Mouse (Mus musculus): ENCODE measurements around the gene Swap70.

The Swap70 gene

DNA sequence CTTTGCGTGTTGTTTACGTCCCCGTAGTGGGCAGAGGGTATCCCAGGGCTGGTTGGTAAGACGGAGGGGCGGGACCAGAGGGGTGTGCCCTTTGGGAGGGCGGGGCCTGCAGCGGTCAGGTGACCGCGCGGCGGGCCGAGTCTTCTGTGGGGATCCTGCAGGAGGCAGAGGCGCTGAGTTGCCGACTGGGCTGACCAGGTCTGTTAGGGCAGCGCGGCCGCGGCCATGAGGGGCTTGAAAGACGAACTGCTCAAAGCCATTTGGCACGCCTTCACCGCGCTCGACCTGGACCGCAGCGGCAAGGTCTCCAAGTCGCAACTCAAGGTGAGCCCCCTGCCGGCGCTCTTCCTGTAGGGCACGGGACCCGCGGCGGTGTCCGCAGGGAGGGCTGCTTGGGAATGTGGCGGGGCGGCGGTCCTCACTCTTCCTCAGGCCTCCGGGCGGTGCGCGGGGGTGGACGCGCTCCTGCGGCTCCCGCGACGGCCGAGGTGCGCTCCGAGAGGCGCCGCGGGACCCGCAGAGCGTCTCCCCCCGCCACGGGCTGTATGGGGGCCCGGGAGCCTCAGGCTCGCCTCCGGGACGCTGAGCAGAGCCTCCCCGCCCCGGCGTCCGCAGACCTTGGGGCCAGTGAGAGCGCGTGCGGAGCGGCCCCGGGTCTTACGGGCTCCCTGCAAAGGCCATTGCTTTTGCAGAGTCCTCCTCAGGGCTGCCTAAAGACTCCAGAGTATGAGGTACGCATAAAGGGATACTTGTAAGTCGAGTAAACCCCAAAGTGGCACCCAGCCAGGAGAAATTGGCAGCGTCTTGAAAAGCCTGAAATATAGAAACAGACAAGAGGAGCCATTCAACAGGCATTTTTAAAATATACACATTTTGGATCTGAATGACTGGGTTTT lies at the start of gene Swap70:
TSS of gene Swap70 (plus strand) at position 126 of the 896 bp plus-strand sequence.
- Histone ChIP-seq H3K4me3 (replicated peaks; ENCODE audit: low read length) (peak within 1 kb of the TSS; percentile 94), H3K9me3 (ENCODE audit: low read length) (no peaks in the 10 kb centered on the region)

DNA sequence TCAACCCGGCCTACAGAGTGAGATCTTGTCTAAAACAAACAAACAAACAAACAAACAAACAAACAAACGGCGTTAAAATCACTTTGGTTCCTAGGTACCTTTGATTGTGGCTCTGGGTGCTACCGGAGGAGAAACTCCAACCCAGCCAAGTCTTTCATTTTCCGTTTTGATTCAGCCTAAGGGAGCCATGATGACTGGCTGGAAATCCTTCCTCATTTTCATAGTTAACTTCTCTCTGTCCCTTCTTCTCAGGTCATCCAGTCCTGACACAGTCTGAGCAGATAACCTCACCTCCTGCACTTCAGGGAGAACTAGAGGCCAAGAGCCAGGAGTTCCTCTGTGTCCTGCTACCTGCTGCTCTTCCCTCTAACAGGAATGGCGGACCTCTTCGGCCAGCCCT lies 42.3 kb upstream of the Swap70 start:
- peaks cover under 1% of the 10 kb centered on the region; the same call in 1 of the 2 replicates for H3K36me3 ChIP-seq (ENCODE audit: insufficient read depth, low read length)
- no peaks in the 10 kb centered on the region for H3K9me3 ChIP-seq (ENCODE audit: low read length)
- peaks cover 43% of the 10 kb centered on the region for H3K4me1 ChIP-seq (replicated peaks; ENCODE audit: low read depth, low read length)
- no peak overlapping the region for H3K4me3 ChIP-seq (replicated peaks; ENCODE audit: low read length)
- no peak for TF ChIP-seq CTCF (conservative IDR thresholded peaks at IDR 0.05; ENCODE audit: low read length)
- TF ChIP-seq NANOG (IDR thresholded peaks at IDR 0.05; ENCODE audit: borderline replicate concordance, low read length), result no peak
- no peak for TF ChIP-seq POU5F1 (IDR thresholded peaks at IDR 0.05; ENCODE audit: borderline replicate concordance, low read length)
- H3K27me3 ChIP-seq (ENCODE audit: insufficient read depth, low read length), result no peaks in the 10 kb centered on the region

More for the DNA sequence above, at the start of gene Swap70:
- Histone ChIP-seq H3K36me3 (ENCODE audit: insufficient read depth, low read length) (peaks cover 13% of the 10 kb centered on the region), H3K4me1 (replicated peaks; ENCODE audit: low read depth, low read length) (peaks cover 17% of the 10 kb centered on the region), H3K27me3 (ENCODE audit: insufficient read depth, low read length) (0 out of 2 replicates have a peak, but pooled peaks cover 2% of the 10 kb centered on the region)
- TF ChIP-seq NANOG (IDR thresholded peaks at IDR 0.05; ENCODE audit: borderline replicate concordance, low read length) (no peak), CTCF (conservative IDR thresholded peaks at IDR 0.05; ENCODE audit: low read length) (no peak; the same call in 1 of the 2 replicates), POU5F1 (IDR thresholded peaks at IDR 0.05; ENCODE audit: borderline replicate concordance, low read length) (no peak)

DNA sequence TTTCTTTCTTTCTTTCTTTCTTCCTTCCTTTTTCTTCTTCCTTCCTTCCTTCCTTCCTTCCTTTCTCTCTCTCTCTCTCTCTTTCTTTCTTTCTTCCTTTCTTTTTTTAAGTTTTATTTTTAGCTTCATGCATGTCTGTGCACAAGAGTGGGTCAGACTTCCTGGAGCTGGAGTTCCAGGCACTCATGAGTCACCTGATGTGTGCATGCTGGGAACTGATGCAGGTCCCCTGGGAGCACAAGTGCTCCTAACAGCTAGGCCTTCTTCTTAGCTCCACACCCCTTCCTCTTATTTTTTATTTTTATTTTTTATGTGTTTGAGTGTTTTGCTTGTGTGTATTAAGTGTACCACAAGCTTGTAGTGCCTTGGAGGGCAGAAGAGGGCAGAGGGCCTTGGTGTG lies 40.9 kb upstream of the Swap70 start:
- TF ChIP-seq CTCF (conservative IDR thresholded peaks at IDR 0.05; ENCODE audit: low read length), result no peak
- TF ChIP-seq NANOG (IDR thresholded peaks at IDR 0.05; ENCODE audit: borderline replicate concordance, low read length), result no peak
- TF ChIP-seq POU5F1 (IDR thresholded peaks at IDR 0.05; ENCODE audit: borderline replicate concordance, low read length), result no peak
- H3K4me3 ChIP-seq (replicated peaks; ENCODE audit: low read length), result no peak overlapping the region
- H3K27me3 ChIP-seq (ENCODE audit: insufficient read depth, low read length), result no peaks in the 10 kb centered on the region
- peaks cover 4% of the 10 kb centered on the region; the same call in 1 of the 2 replicates for H3K36me3 ChIP-seq (ENCODE audit: insufficient read depth, low read length)
- H3K4me1 ChIP-seq (replicated peaks; ENCODE audit: low read depth, low read length), result peaks cover 47% of the 10 kb centered on the region
- no peaks in the 10 kb centered on the region for H3K9me3 ChIP-seq (ENCODE audit: low read length)

DNA sequence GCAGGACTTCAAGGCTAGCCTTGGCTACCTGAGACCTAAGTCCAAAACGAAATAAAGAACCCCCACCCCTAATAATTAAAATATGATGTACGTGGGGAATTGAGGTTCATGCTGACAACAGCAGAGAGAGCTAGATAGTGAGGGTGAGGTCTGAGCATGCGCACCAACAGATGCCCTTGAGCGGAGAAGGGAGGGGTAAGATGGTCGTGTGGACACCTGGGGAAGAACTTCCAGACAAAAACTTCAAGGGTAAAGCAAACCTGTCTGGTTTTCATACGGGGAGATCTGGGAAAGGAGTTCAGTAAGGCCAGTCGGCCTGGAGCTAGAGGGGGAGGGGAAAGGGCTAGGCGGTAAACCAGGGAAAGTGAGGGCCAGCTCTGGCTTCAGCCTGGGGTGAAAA lies 40.1 kb upstream of the Swap70 start:
- H3K9me3 ChIP-seq (ENCODE audit: low read length), result no peaks in the 10 kb centered on the region
- H3K4me1 ChIP-seq (replicated peaks; ENCODE audit: low read depth, low read length), result peaks cover 50% of the 10 kb centered on the region
- H3K27me3 ChIP-seq (ENCODE audit: insufficient read depth, low read length), result no peaks in the 10 kb centered on the region
- peak overlapping the region; percentile 68 for H3K4me3 ChIP-seq (replicated peaks; ENCODE audit: low read length)
- peaks cover 4% of the 10 kb centered on the region; the same call in 1 of the 2 replicates for H3K36me3 ChIP-seq (ENCODE audit: insufficient read depth, low read length)
- TF ChIP-seq CTCF (conservative IDR thresholded peaks at IDR 0.05; ENCODE audit: low read length), result no peak

DNA sequence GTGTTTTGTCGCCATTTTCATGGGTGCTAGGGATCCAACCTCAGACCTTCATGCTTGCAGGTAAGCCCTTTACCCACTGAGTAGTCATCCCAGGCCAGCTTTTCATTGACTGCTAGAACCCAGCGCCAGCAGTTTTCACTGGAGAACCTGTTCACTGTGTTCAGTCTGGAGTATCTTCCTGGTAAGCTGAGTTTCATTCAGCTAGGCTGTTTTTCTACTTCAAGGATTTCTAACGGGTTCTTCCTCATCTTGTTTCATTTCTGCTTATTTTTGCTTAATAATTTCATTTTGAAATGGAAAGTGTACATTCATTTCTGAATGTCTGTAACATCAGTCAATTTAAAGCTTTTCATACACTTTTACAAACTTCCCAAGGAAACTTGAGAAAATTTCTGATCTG lies 36.9 kb upstream of the Swap70 start:
- no peaks in the 10 kb centered on the region for H3K9me3 ChIP-seq (ENCODE audit: low read length)
- H3K4me3 ChIP-seq (replicated peaks; ENCODE audit: low read length), result no peak overlapping the region
- peaks cover 8% of the 10 kb centered on the region; the same call in 1 of the 2 replicates for H3K36me3 ChIP-seq (ENCODE audit: insufficient read depth, low read length)
- no peaks in the 10 kb centered on the region for H3K27me3 ChIP-seq (ENCODE audit: insufficient read depth, low read length)
- peaks cover 60% of the 10 kb centered on the region for H3K4me1 ChIP-seq (replicated peaks; ENCODE audit: low read depth, low read length)
- no peak for TF ChIP-seq NANOG (IDR thresholded peaks at IDR 0.05; ENCODE audit: borderline replicate concordance, low read length)

DNA sequence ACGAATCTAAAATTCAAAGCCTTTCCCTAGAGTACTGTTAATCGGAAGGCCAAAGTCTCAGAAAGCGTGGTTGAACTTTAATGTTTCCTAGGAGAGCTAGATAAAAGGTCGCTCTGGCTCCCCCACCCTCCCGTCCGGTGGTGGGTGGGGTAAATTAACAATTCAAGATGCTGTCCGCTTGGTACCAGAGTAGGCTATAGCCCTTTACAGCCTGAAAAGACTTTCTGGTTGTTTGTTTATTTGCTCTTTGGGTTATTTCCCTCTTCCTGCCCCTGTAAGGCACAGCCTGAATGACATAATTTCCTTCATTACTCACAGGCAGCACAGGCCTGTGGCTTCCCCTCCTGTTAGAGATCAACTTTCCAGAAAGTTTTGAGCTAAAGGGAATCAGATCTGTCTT lies 31.6 kb upstream of the Swap70 start:
- H3K27me3 ChIP-seq (ENCODE audit: insufficient read depth, low read length), result no peaks in the 10 kb centered on the region

DNA sequence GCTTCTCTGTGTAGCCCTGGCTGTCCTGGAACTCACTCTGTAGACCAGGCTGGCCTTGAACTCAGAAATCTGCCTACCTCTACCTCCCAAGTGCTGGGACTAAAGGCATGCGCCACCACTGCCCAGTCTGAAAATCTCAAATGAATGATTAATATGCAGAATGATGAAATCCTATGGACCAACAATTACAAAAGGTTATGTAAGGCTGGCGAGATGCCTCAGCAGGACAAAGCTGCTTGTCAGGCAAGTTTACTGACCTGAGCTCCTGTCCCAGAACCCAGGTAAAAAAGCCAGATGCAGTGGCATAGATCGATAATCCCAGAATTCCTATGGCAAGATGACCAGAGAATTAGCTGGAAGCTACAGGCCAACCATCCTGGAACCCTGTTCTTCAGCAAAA lies 28.3 kb upstream of the Swap70 start:
- Histone ChIP-seq H3K36me3 (ENCODE audit: insufficient read depth, low read length) (peaks cover 26% of the 10 kb centered on the region), H3K27me3 (ENCODE audit: insufficient read depth, low read length) (no peaks in the 10 kb centered on the region), H3K9me3 (ENCODE audit: low read length) (no peaks in the 10 kb centered on the region), H3K4me1 (replicated peaks; ENCODE audit: low read depth, low read length) (peaks cover 58% of the 10 kb centered on the region), H3K4me3 (replicated peaks; ENCODE audit: low read length) (no peak overlapping the region)
- TF ChIP-seq NANOG (IDR thresholded peaks at IDR 0.05; ENCODE audit: borderline replicate concordance, low read length), result no peak
- no peak for TF ChIP-seq CTCF (conservative IDR thresholded peaks at IDR 0.05; ENCODE audit: low read length)
- TF ChIP-seq POU5F1 (IDR thresholded peaks at IDR 0.05; ENCODE audit: borderline replicate concordance, low read length), result no peak

More for the DNA sequence above, 31.6 kb upstream of the Swap70 start:
- H3K9me3 ChIP-seq (ENCODE audit: low read length), result no peaks in the 10 kb centered on the region
- peaks cover 18% of the 10 kb centered on the region for H3K36me3 ChIP-seq (ENCODE audit: insufficient read depth, low read length)
- H3K4me1 ChIP-seq (replicated peaks; ENCODE audit: low read depth, low read length), result peaks cover 58% of the 10 kb centered on the region
- TF ChIP-seq POU5F1 (IDR thresholded peaks at IDR 0.05; ENCODE audit: borderline replicate concordance, low read length), result no peak
- TF ChIP-seq CTCF (conservative IDR thresholded peaks at IDR 0.05; ENCODE audit: low read length), result no peak
- TF ChIP-seq NANOG (IDR thresholded peaks at IDR 0.05; ENCODE audit: borderline replicate concordance, low read length), result no peak
- peak overlapping the region; percentile 68 for H3K4me3 ChIP-seq (replicated peaks; ENCODE audit: low read length)

DNA sequence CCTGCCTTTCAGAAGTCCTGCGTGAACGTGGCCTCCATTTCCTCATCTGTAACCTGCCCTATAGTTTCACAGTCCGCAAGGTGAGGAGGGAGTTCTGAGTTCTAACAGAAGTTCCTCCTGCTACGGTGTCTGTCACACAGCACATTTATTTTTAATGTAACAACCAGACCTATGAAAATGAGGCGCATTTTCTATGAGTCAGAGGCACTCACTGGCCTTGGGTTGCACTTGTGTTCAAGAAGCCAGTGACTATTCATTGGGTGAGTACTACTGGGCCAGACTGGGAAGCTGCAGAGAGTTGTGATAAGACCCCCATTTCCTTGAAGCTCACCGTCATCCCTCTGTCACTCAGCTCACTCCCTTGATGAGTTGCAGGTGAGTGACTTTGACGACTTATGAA lies 24.3 kb upstream of the Swap70 start:
- Histone ChIP-seq H3K9me3 (ENCODE audit: low read length) (no peaks in the 10 kb centered on the region), H3K27me3 (ENCODE audit: insufficient read depth, low read length) (no peaks in the 10 kb centered on the region), H3K4me1 (replicated peaks; ENCODE audit: low read depth, low read length) (peaks cover 21% of the 10 kb centered on the region), H3K4me3 (replicated peaks; ENCODE audit: low read length) (no peak overlapping the region), H3K36me3 (ENCODE audit: insufficient read depth, low read length) (peaks cover 29% of the 10 kb centered on the region)
- TF ChIP-seq POU5F1 (IDR thresholded peaks at IDR 0.05; ENCODE audit: borderline replicate concordance, low read length), result no peak
- TF ChIP-seq NANOG (IDR thresholded peaks at IDR 0.05; ENCODE audit: borderline replicate concordance, low read length), result no peak
- no peak for TF ChIP-seq CTCF (conservative IDR thresholded peaks at IDR 0.05; ENCODE audit: low read length)
